Mouse (Mus musculus): ENCODE data around the gene Smim4. TPM values are rescaled to one million over a fixed set of nuclear protein-coding genes. Genes with fewer than 3 reads are reported as not detected.

Smim4 gene
- polyA plus RNA-seq, 1 experiment: 33.4 TPM

GRCm38 (mm10) chr14:31140141-31140540 lies 11.4 kb upstream of the Smim4 start:
- no peak overlapping the region for H3K27ac ChIP-seq (ENCODE audit: insufficient read depth, low read length)
- no peak overlapping the region for H3K4me3 ChIP-seq (ENCODE audit: insufficient read depth, low read length)
- TF ChIP-seq CTCF (IDR thresholded peaks at IDR 0.05; ENCODE audit: borderline replicate concordance, insufficient read depth, low read length): no peak
- no peaks in the 10 kb centered on the region for H3K4me1 ChIP-seq (ENCODE audit: control insufficient read depth, insufficient read depth, low read length)

GRCm38 (mm10) chr14:31139666-31140065 lies 10.9 kb upstream of the Smim4 start:
- Histone ChIP-seq H3K4me3 (ENCODE audit: insufficient read depth, low read length) (no peak overlapping the region), H3K27ac (ENCODE audit: insufficient read depth, low read length) (no peak overlapping the region), H3K4me1 (ENCODE audit: control insufficient read depth, insufficient read depth, low read length) (no peaks in the 10 kb centered on the region)
- TF ChIP-seq POLR2A (IDR thresholded peaks at IDR 0.05; ENCODE audit: low read depth, low read length) (no peak), CTCF (IDR thresholded peaks at IDR 0.05; ENCODE audit: borderline replicate concordance, insufficient read depth, low read length) (no peak)

- Histone ChIP-seq H3K4me1 (ENCODE audit: control insufficient read depth, insufficient read depth, low read length) (no peaks in the 10 kb centered on the region), H3K4me3 (ENCODE audit: insufficient read depth, low read length) (no peak overlapping the region), H3K27ac (ENCODE audit: insufficient read depth, low read length) (no peak overlapping the region)
- no peak for TF ChIP-seq CTCF (IDR thresholded peaks at IDR 0.05; ENCODE audit: borderline replicate concordance, insufficient read depth, low read length)
- TF ChIP-seq POLR2A (IDR thresholded peaks at IDR 0.05; ENCODE audit: low read depth, low read length): no peak
These were observed 10.2 kb upstream of the Smim4 start for GRCm38 (mm10) chr14:31138897-31139429.

GRCm38 (mm10) chr14:31138219-31138896 lies 9.6 kb upstream of the Smim4 start:
- TF ChIP-seq POLR2A (IDR thresholded peaks at IDR 0.05; ENCODE audit: low read depth, low read length): no peak
- no peak for TF ChIP-seq CTCF (IDR thresholded peaks at IDR 0.05; ENCODE audit: borderline replicate concordance, insufficient read depth, low read length)
- Histone ChIP-seq H3K4me3 (ENCODE audit: insufficient read depth, low read length) (no peak overlapping the region), H3K27ac (ENCODE audit: insufficient read depth, low read length) (no peak overlapping the region), H3K4me1 (ENCODE audit: control insufficient read depth, insufficient read depth, low read length) (no peaks in the 10 kb centered on the region; the same call in 1 of the 2 replicates)

GRCm38 (mm10) chr14:31137791-31138190 lies 9.0 kb upstream of the Smim4 start:
- no peak for TF ChIP-seq POLR2A (IDR thresholded peaks at IDR 0.05; ENCODE audit: low read depth, low read length)
- no peak for TF ChIP-seq CTCF (IDR thresholded peaks at IDR 0.05; ENCODE audit: borderline replicate concordance, insufficient read depth, low read length)
- Histone ChIP-seq H3K4me3 (ENCODE audit: insufficient read depth, low read length) (no peak overlapping the region), H3K27ac (ENCODE audit: insufficient read depth, low read length) (no peak overlapping the region), H3K4me1 (ENCODE audit: control insufficient read depth, insufficient read depth, low read length) (no peaks in the 10 kb centered on the region; the same call in 1 of the 2 replicates)

- H3K4me1 ChIP-seq (ENCODE audit: control insufficient read depth, insufficient read depth, low read length): no peaks in the 10 kb centered on the region; the same call in 1 of the 2 replicates
- no peak overlapping the region for H3K27ac ChIP-seq (ENCODE audit: insufficient read depth, low read length)
- TF ChIP-seq CTCF (IDR thresholded peaks at IDR 0.05; ENCODE audit: borderline replicate concordance, insufficient read depth, low read length): no peak
- no peak for TF ChIP-seq POLR2A (IDR thresholded peaks at IDR 0.05; ENCODE audit: low read depth, low read length)
- no peak overlapping the region for H3K4me3 ChIP-seq (ENCODE audit: insufficient read depth, low read length)
These were observed 8.5 kb upstream of the Smim4 start for GRCm38 (mm10) chr14:31137281-31137595.

GRCm38 (mm10) chr14:31136411-31137280 lies 7.9 kb upstream of the Smim4 start:
- H3K27ac ChIP-seq (ENCODE audit: insufficient read depth, low read length): no peak overlapping the region
- no peaks in the 10 kb centered on the region; the same call in 1 of the 2 replicates for H3K4me1 ChIP-seq (ENCODE audit: control insufficient read depth, insufficient read depth, low read length)
- no peak overlapping the region for H3K4me3 ChIP-seq (ENCODE audit: insufficient read depth, low read length)
- TF ChIP-seq POLR2A (IDR thresholded peaks at IDR 0.05; ENCODE audit: low read depth, low read length) (no peak), CTCF (IDR thresholded peaks at IDR 0.05; ENCODE audit: borderline replicate concordance, insufficient read depth, low read length) (no peak)

GRCm38 (mm10) chr14:31135495-31136410 lies 7.0 kb upstream of the Smim4 start:
- no peak overlapping the region for H3K27ac ChIP-seq (ENCODE audit: insufficient read depth, low read length)

More at GRCm38 (mm10) chr14:31135495-31136410, 7.0 kb upstream of the Smim4 start:
- TF ChIP-seq CTCF (IDR thresholded peaks at IDR 0.05; ENCODE audit: borderline replicate concordance, insufficient read depth, low read length) (no peak), POLR2A (IDR thresholded peaks at IDR 0.05; ENCODE audit: low read depth, low read length) (no peak)
- H3K4me1 ChIP-seq (ENCODE audit: control insufficient read depth, insufficient read depth, low read length): no peaks in the 10 kb centered on the region; the same call in 1 of the 2 replicates
- no peak overlapping the region for H3K4me3 ChIP-seq (ENCODE audit: insufficient read depth, low read length)
